Mouse (Mus musculus) kidney, adult 11 months (tissue): ENCODE results near the gene Smad6.

ENCODE experiments used
- DNase-seq: peaks from one replicate; pipeline ENCODE4 v3.0.0; 2022

Gene Smad6

GRCm38 (mm10) chr9:64021319-64021850, 474 bp downstream of the Smad6 start:
- DNase-seq: no peak

GRCm38 (mm10) chr9:64020606-64021318, 1.1 kb downstream of the Smad6 start:
- no peak for DNase-seq

- no peak for DNase-seq
These were observed 1.7 kb downstream of the Smad6 start for GRCm38 (mm10) chr9:64020171-64020605.

- no peak for DNase-seq
These were observed 2.6 kb downstream of the Smad6 start for GRCm38 (mm10) chr9:64019036-64019886.

GRCm38 (mm10) chr9:64017861-64018793, 3.7 kb downstream of the Smad6 start:
- DNase-seq: peak; percentile 87

GRCm38 (mm10) chr9:64016648-64017400, 5.0 kb downstream of the Smad6 start:
- DNase-seq: peak; percentile 48

- DNase-seq: no peak
These were observed 5.8 kb downstream of the Smad6 start for GRCm38 (mm10) chr9:64016092-64016491.

- DNase-seq: no peak
These were observed 7.1 kb downstream of the Smad6 start for GRCm38 (mm10) chr9:64014801-64015200.

- DNase-seq: no peak
These were observed 10.5 kb downstream of the Smad6 start for GRCm38 (mm10) chr9:64011356-64011755.

- no peak for DNase-seq
These were observed 18.9 kb downstream of the Smad6 start for GRCm38 (mm10) chr9:64002981-64003380.

- DNase-seq: no peak
These were observed 20.8 kb downstream of the Smad6 start for GRCm38 (mm10) chr9:64001081-64001480.

- DNase-seq: no peak
These were observed 21.8 kb downstream of the Smad6 start for GRCm38 (mm10) chr9:64000085-64000484.

GRCm38 (mm10) chr9:63999194-63999593, 22.7 kb downstream of the Smad6 start:
- DNase-seq: no peak

- no peak for DNase-seq
These were observed 23.8 kb downstream of the Smad6 start for GRCm38 (mm10) chr9:63998026-63998425.

GRCm38 (mm10) chr9:63997439-63997838, 24.4 kb downstream of the Smad6 start:
- no peak for DNase-seq

- no peak for DNase-seq
These were observed 28.6 kb downstream of the Smad6 start for GRCm38 (mm10) chr9:63993256-63993655.

- DNase-seq: no peak
These were observed 29.1 kb downstream of the Smad6 start for GRCm38 (mm10) chr9:63992761-63993160.

- DNase-seq: no peak
These were observed 30.7 kb downstream of the Smad6 start for GRCm38 (mm10) chr9:63991193-63991592.

GRCm38 (mm10) chr9:63989641-63990040, 32.2 kb downstream of the Smad6 start:
- DNase-seq: peak; percentile 49

- DNase-seq: no peak
These were observed 32.6 kb downstream of the Smad6 start for GRCm38 (mm10) chr9:63989214-63989613.

GRCm38 (mm10) chr9:63985125-63985524, 36.7 kb downstream of the Smad6 start:
- no peak for DNase-seq
